Mouse (Mus musculus) liver, postnatal 0 days (tissue): ENCODE data around the gene Znrf2.

ENCODE experiments used
- CTCF ChIP-seq: sonication (generic); IDR thresholded peaks from 2 replicates; pipeline ENCODE4 v1.5.1; 2016; ENCODE audit warnings: antibody characterized with exemption, low read depth
- EP300 ChIP-seq: IDR thresholded peaks from 2 replicates; pipeline ENCODE4 v1.6.1; 2016; ENCODE audit warnings: antibody characterized with exemption, low read depth, mild to moderate bottlenecking

DNA sequence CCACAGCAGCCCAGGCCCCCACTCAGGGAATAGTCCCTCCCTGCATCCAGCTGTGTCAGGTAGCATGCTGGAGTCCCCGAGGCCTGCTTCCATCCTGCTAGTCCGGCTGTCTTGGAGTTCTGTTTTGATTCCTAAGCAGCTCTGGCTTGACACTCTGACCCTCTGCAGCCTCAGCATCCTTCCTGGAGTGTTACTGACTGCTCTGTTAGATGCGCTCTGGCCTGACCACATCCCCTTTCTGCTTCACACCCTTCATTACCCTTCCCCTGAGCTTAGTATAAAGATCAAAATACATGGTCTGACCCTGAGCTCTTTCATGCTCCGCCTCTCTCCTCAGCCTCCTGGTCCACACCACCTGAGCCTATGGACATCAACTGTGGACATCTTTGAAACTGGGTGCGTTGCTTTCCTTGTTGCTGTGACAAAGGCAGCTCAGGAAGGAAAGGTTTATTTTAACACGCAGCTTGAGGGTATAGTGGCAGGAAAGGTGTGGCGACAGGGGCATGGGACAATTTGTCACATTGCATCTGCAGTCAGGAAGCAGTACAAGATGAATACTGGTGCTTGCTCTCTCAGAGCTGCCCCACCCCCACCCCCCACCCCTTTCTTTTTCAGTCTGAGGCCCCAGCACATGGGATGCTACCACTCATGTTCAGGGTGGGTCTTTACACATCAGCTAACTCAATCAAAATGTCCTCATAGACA is 109.2 kb downstream of the Znrf2 start:
- TF ChIP-seq CTCF (no peak), EP300 (no peak)
